Mouse (Mus musculus): ENCODE data around the gene Hist4h4.

DNA sequence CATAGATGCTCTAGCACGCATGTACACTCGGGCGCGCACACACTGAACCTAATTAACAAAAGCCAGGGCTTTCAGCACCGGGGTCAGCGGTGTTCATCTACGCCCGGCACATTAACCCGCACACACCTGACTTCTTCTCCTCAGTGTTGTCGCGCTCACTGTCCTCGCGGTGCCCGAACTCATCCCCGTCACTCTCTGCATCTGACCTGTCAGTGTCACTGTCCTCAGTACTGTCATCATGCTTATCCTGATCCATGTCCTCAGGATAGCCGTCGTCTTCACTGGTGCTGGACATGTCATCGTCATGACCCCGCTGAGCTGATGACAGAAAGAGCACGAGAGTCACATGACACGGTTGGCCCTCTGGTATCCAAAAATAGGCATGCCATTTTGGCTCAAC lies 16.2 kb upstream of the Hist4h4 start:
- TF ChIP-seq CTCF (IDR thresholded peaks at IDR 0.05; ENCODE audit: low read depth, low read length) (no peak), EP300 (IDR thresholded peaks at IDR 0.05; ENCODE audit: insufficient read depth, low read depth, low read length) (no peak)

All from ES-Bruce4 (cell line).